Mouse (Mus musculus) T-helper 2 cell (primary cell): ENCODE data around the gene F8a.

Experiments used
- in situ Hi-C: fragments of 300-600 bp; cut with MboI, MseI; formaldehyde crosslinking; loops from one replicate; pipeline ENCODE4 v1.15.1; 2025; ENCODE audit warnings: high pct_unique_total_duplicates

The F8a gene

GRCm38 (mm10) chrX:73227914-73228605 is at the start of gene F8a:
Gene F8a (plus strand): TSS chrX:73228291.
- in situ Hi-C loops, result loop anchor here (25.0 kb wide), 1 partner anchor 109 kb away; the partner anchor contains the start of genes Gm45015 and Zfp275

DNA sequence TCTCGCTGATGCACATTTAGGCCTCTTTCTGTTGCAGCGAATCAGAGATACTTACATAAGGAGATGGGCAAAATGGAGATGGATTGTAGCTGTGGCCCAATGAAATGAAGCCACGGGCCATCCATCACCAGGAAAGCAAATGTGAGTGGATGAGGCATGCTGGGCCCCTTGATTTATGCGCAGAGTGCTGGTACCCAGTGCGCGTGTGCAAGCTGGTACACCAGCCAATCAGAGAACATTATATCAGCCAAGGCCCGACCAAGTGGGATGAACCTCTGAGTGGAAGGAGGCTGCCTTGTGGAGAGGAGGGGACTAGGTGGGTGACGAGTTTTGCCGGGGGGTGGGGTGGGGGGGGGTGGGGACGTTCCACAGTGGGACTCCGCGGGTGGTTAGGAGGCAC is 36.2 kb upstream of the F8a start, which contains the start of gene Xlr3b:
Gene Xlr3b (plus strand): TSS at position 274 of the 400 bp plus-strand sequence.
- in situ Hi-C loops, result loop anchor here (10.0 kb wide), 1 partner anchor 1513 kb away; no protein-coding TSS in a partner anchor

DNA sequence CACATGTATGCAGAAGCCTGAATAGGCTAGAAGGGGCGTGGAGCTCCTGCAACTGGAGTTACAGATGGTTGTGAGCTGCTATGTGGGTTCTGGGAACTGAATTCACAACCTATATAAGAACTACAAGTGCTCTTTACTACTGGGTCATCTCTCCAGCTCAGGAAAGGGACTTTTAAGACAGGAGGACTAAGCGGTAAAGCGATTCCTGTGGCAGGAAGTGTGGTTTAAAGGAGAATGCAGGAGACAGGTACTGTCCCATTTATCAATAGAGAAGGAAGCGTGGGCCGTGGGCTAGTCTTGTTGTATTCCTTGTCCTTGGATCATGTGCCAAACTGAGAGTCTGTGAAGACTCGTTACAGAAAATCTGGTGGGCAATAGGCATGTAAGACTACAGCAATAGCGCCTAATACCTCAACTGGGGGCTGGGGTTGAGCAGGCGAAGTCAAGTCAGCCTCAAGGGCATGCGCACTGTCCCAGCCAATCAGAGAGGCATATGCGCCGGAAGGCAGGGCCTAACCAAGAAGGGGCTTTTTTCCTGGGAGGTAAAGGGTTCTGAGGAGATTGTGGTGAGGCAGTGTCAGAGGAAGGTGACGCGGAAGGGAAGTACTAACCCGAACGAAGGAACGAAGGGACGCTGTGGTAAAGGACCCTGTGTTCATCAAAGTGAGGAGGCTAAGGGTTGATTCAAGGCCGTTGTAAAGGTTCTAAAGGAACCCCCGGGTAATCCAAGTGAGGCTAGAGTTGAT is 14.1 kb upstream of the F8a start, which contains the start of gene Xlr4b:
Gene Xlr4b (plus strand): TSS at position 515 of the 746 bp plus-strand sequence.
- in situ Hi-C loops, result loop anchor here (10.0 kb wide), 1 partner anchor 1511 kb away; no protein-coding TSS in a partner anchor

- in situ Hi-C loops, result loop anchor here (25.0 kb wide), 1 partner anchor 112 kb away; the partner anchor contains the start of genes Gm45015 and Zfp275
Observed at GRCm38 (mm10) chrX:73225365-73225764, 2.7 kb upstream of the F8a start.

DNA sequence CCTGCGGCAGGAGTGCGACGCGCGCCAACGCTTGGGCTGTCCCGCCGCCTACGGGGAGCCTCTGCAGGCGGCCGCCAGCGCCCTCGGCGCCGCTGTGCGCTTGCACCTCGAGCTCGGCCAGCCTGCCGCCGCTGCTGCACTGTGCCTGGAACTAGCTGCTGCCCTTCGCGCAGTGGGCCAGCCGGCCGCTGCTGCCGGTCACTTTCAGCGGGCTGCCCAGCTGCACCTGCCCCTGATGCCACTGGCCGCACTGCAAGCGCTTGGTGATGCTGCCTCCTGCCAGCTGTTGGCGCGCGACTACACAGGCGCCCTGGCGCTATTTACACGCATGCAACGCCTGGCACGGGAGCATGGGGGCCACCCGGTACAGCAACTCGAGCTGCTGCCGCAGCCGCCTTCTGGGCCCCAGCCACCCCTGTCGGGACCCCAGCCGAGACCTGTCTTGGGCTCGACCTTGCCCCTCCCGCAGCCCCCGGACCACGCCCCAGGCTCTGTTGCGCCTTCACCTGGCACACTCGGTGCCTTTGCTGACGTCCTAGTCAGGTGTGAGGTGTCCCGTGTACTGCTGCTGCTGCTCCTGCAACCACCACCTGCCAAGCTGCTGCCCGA is 619 bp downstream of the F8a start:
- in situ Hi-C loops, result loop anchor here (25.0 kb wide), 1 partner anchor 109 kb away; the partner anchor contains the start of genes Gm45015 and Zfp275

DNA sequence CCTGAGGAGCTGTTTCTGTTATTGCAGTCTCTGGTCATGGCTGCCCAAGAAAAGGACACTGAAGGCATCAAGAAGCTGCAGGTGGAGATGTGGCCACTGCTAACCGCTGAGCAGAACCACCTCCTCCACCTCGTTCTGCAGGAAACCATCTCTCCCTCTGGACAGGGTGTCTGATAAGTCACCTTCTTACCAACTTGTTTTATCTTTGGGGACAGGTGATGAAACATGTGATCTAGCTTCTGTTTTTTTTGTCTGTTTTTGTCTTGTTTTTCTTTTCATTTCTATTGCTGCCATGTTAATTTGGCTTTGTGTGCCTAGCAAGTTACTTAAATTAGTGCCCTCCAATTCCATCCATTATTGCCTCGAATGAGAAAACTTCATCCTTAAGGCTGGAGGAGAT is 1.2 kb downstream of the F8a start:
- in situ Hi-C loops, result loop anchor here (25.0 kb wide), 1 partner anchor 108 kb away; the partner anchor contains the start of genes Gm45015 and Zfp275

GRCm38 (mm10) chrX:73242821-73243325 is 14.8 kb downstream of the F8a start, which contains the start of gene Xlr4c:
Gene Xlr4c (minus strand): TSS chrX:73243130.
- in situ Hi-C loops, result loop anchor here (5.0 to 25.0 kb wide), 2 partner anchors 94 to 1699 kb away; partner anchors contain the start of genes Gm45015 and Zfp275

DNA sequence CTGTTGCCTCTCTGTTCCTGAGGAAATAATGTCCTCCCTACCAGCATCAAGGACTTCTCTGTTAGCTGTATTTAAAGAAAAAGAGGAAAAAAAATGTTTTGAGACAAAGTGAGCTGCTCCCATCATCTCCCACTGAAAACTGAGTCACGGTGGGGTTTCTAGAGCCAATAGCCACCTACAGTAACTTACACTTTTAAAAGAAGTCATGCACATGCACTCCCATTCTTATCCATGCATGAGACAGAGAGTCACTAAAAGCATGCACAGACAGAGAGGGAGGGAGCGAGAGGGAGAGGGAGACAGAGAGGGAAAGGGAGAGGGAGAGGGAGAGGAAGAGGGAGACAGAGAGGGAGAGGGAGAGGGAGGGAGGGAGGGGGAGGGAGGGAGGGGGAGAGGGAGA is 34.3 kb downstream of the F8a start:
- in situ Hi-C loops, result loop anchor here (10.0 kb wide), 1 partner anchor 1432 kb away; no protein-coding TSS in a partner anchor

GRCm38 (mm10) chrX:73265270-73265669 is 37.2 kb downstream of the F8a start, which contains the start of gene Xlr3c:
Gene Xlr3c (minus strand): TSS chrX:73265390.
- in situ Hi-C loops, result loop anchor here (10.0 kb wide), 1 partner anchor 1430 kb away; no protein-coding TSS in a partner anchor
